Mouse (Mus musculus) MEL (cell line): ENCODE results near the gene Nfyb. TPM values are rescaled to one million over a fixed set of nuclear protein-coding genes. Genes with fewer than 3 reads are reported as not detected.

Source experiments
- DNase-seq: peaks from one replicate; pipeline ENCODE4 v3.0.0; 2011; ENCODE audit warnings: low read depth, low spot score
- H3K27ac ChIP-seq: 2 replicates; pipeline ENCODE4 v1.5.1; 2012; ENCODE audit warnings: low read depth, mild to moderate bottlenecking, control low read depth, low read length, moderate library complexity; ENCODE audit not compliant: control insufficient read depth
- H3K27me3 ChIP-seq, 2 experiments: fragments of 150-350 bp in 1 of 2; sonication (generic) in 1 of 2; 2 replicates each; pipeline ENCODE4 v1.6.1; 2012; ENCODE audit warnings: low read length in 2 of 2, mild to moderate bottlenecking in 2 of 2, improper control_type of control experiment in 1 of 2, moderate library complexity in 1 of 2; ENCODE audit not compliant: insufficient read depth in 2 of 2, control insufficient read depth in 1 of 2
- H3K36me3 ChIP-seq, 2 experiments: 2 replicates each; pipeline ENCODE4 v1.6.1; 2012 to 2014; ENCODE audit warnings: low read length in 2 of 2, improper control_type of control experiment in 1 of 2, inconsistent platforms in 1 of 2, mild to moderate bottlenecking in 1 of 2; ENCODE audit not compliant: insufficient read depth in 2 of 2, control insufficient read depth in 1 of 2
- H3K4me1 ChIP-seq, 2 experiments: fragments of 150-350 bp in 1 of 2; sonication (generic) in 1 of 2; 2 replicates each; pipeline ENCODE4 v1.6.1; 2012; ENCODE audit warnings: low read length in 2 of 2, improper control_type of control experiment in 1 of 2, mild to moderate bottlenecking in 1 of 2; ENCODE audit not compliant: insufficient read depth in 2 of 2, control insufficient read depth in 1 of 2
- H3K4me3 ChIP-seq, 2 experiments: fragments of 150-350 bp in 1 of 2; sonication (generic) in 1 of 2; 2 replicates each; pipeline ENCODE4 v1.5.1; 2012; ENCODE audit warnings: low read depth in 2 of 2, low read length in 2 of 2, mild to moderate bottlenecking in 2 of 2, moderate library complexity in 2 of 2, control low read depth in 1 of 2, improper control_type of control experiment in 1 of 2; ENCODE audit not compliant: control insufficient read depth in 1 of 2, insufficient read depth in 1 of 2
- H3K79me2 ChIP-seq: 2 replicates; pipeline ENCODE4 v1.6.1; 2012; ENCODE audit warnings: mild to moderate bottlenecking, low read length, moderate library complexity; ENCODE audit not compliant: control insufficient read depth, poor library complexity, insufficient read depth
- H3K9ac ChIP-seq: 2 replicates; pipeline ENCODE4 v1.6.1; 2012; ENCODE audit warnings: low read depth, mild to moderate bottlenecking, control low read depth, low read length, moderate library complexity; ENCODE audit not compliant: control insufficient read depth, poor library complexity, severe bottlenecking
- H3K9me3 ChIP-seq: fragments of 150-350 bp; sonication (generic); replicated peaks from 2 replicates; pipeline ENCODE4 v1.6.1; 2012; ENCODE audit warnings: mild to moderate bottlenecking, low read length, improper control_type of control experiment, moderate library complexity; ENCODE audit not compliant: insufficient read depth
- BHLHE40 ChIP-seq: IDR thresholded peaks from 2 replicates; pipeline ENCODE4 v1.6.1; 2012; ENCODE audit warnings: low read depth, mild to moderate bottlenecking, inconsistent platforms, low read length, improper control_type of control experiment, borderline replicate concordance
- CHD1 ChIP-seq: IDR thresholded peaks from 2 replicates; pipeline ENCODE4 v1.6.1; 2012; ENCODE audit warnings: low read depth, mild to moderate bottlenecking, inconsistent platforms, low read length, improper control_type of control experiment
- CHD2 ChIP-seq: IDR thresholded peaks from 2 replicates; pipeline ENCODE4 v1.6.1; 2011; ENCODE audit warnings: low read length, improper control_type of control experiment
- CTCF ChIP-seq, 3 experiments: IDR thresholded peaks in 2 of 3; conservative IDR thresholded peaks in 1 of 3; 2 replicates each; pipeline ENCODE4 v1.5.1; 2011 to 2012; ENCODE audit warnings: low read length in 3 of 3, low read depth in 2 of 3, mild to moderate bottlenecking in 2 of 3, improper control_type of control experiment in 1 of 3, inconsistent platforms in 1 of 3, mixed read lengths in 1 of 3, moderate library complexity in 1 of 3; ENCODE audit not compliant: control insufficient read depth in 1 of 3, insufficient read depth in 1 of 3, poor library complexity in 1 of 3, severe bottlenecking in 1 of 3
- E2F4 ChIP-seq: IDR thresholded peaks from 2 replicates; pipeline ENCODE4 v1.6.1; 2011; ENCODE audit warnings: low read depth, low read length, improper control_type of control experiment, borderline replicate concordance
- ELF1 ChIP-seq: IDR thresholded peaks from 2 replicates; pipeline ENCODE4 v1.6.1; 2014; ENCODE audit warnings: low read depth, mild to moderate bottlenecking, inconsistent platforms, low read length, improper control_type of control experiment, moderate library complexity
- EP300 ChIP-seq, 2 experiments: IDR thresholded peaks; 2 replicates each; pipeline ENCODE4 v1.6.1; 2011; ENCODE audit warnings: improper control_type of control experiment in 2 of 2, low read length in 2 of 2, low read depth in 1 of 2, mild to moderate bottlenecking in 1 of 2
- ETS1 ChIP-seq: IDR thresholded peaks from 2 replicates; pipeline ENCODE4 v1.6.1; 2012; ENCODE audit warnings: low read depth, mild to moderate bottlenecking, inconsistent platforms, low read length, improper control_type of control experiment, moderate library complexity
- GABPA ChIP-seq: IDR thresholded peaks from 2 replicates; pipeline ENCODE4 v1.6.1; 2012; ENCODE audit warnings: low read depth, mild to moderate bottlenecking, inconsistent platforms, low read length, improper control_type of control experiment, moderate library complexity
- GATA1 ChIP-seq: IDR thresholded peaks from 2 replicates; pipeline ENCODE4 v1.6.1; 2011; ENCODE audit warnings: low read depth, low read length, improper control_type of control experiment
- HCFC1 ChIP-seq: IDR thresholded peaks from 2 replicates; pipeline ENCODE4 v1.6.1; 2012; ENCODE audit warnings: low read depth, mild to moderate bottlenecking, inconsistent platforms, low read length, improper control_type of control experiment, moderate library complexity
- JUND ChIP-seq: IDR thresholded peaks from 2 replicates; pipeline ENCODE4 v1.6.1; 2011; ENCODE audit warnings: low read depth, mild to moderate bottlenecking, improper control_type of control experiment, low read length
- KAT2A ChIP-seq: conservative IDR thresholded peaks from 2 replicates; pipeline ENCODE4 v1.6.1; 2012; ENCODE audit warnings: low read depth, low read length, improper control_type of control experiment, inconsistent platforms
- MAFK ChIP-seq: IDR thresholded peaks from 2 replicates; pipeline ENCODE4 v1.6.1; 2011; ENCODE audit warnings: low read depth, mild to moderate bottlenecking, low read length, improper control_type of control experiment, borderline replicate concordance
- MAZ ChIP-seq: IDR thresholded peaks from 2 replicates; pipeline ENCODE4 v1.6.1; 2012; ENCODE audit warnings: low read depth, mild to moderate bottlenecking, inconsistent platforms, low read length, improper control_type of control experiment
- MEF2A ChIP-seq: IDR thresholded peaks from 2 replicates; pipeline ENCODE4 v1.6.1; 2014; ENCODE audit warnings: low read depth, mild to moderate bottlenecking, inconsistent platforms, low read length, improper control_type of control experiment; ENCODE audit not compliant: poor library complexity, insufficient replicate concordance, severe bottlenecking; ENCODE audit errors: extremely low read depth
- MYB ChIP-seq: IDR thresholded peaks from 2 replicates; pipeline ENCODE4 v1.6.1; 2011; ENCODE audit warnings: mild to moderate bottlenecking, low read depth, low read length, improper control_type of control experiment
- MYC ChIP-seq: IDR thresholded peaks from 2 replicates; pipeline ENCODE4 v1.6.1; 2011; ENCODE audit warnings: low read depth, mild to moderate bottlenecking, low read length, improper control_type of control experiment, moderate library complexity
- NELFE ChIP-seq: IDR thresholded peaks from 2 replicates; pipeline ENCODE4 v1.6.1; 2011; ENCODE audit warnings: low read depth, low read length, improper control_type of control experiment
- NRF1 ChIP-seq: IDR thresholded peaks from 2 replicates; pipeline ENCODE4 v1.6.1; 2014; ENCODE audit warnings: low read depth, mild to moderate bottlenecking, inconsistent platforms, low read length, improper control_type of control experiment, moderate library complexity; ENCODE audit not compliant: poor library complexity, insufficient read depth, severe bottlenecking
- POLR2A ChIP-seq, 2 experiments: IDR thresholded peaks; 2 replicates each; pipeline ENCODE4 v1.6.1; 2011 to 2012; ENCODE audit warnings: low read length in 2 of 2, mild to moderate bottlenecking in 2 of 2, control low read depth in 1 of 2, improper control_type of control experiment in 1 of 2, low read depth in 1 of 2, moderate library complexity in 1 of 2; ENCODE audit not compliant: control insufficient read depth in 1 of 2, insufficient read depth in 1 of 2, poor library complexity in 1 of 2
- POLR2AphosphoS2 ChIP-seq: IDR thresholded peaks from 2 replicates; pipeline ENCODE4 v1.6.1; 2011; ENCODE audit warnings: low read length, improper control_type of control experiment
- POLR2AphosphoS5 ChIP-seq: IDR thresholded peaks from 2 replicates; pipeline ENCODE4 v1.6.1; 2012; ENCODE audit warnings: low read depth, borderline replicate concordance, mild to moderate bottlenecking, inconsistent platforms, low read length, moderate library complexity, mixed read lengths
- RCOR1 ChIP-seq: IDR thresholded peaks from 2 replicates; pipeline ENCODE4 v1.6.1; 2012; ENCODE audit warnings: low read depth, mild to moderate bottlenecking, inconsistent platforms, low read length, improper control_type of control experiment
- SIN3A ChIP-seq: IDR thresholded peaks from 2 replicates; pipeline ENCODE4 v1.6.1; 2012; ENCODE audit warnings: low read length, improper control_type of control experiment, inconsistent platforms
- SMC3 ChIP-seq: IDR thresholded peaks from 2 replicates; pipeline ENCODE4 v1.6.1; 2011; ENCODE audit warnings: low read depth, low read length, improper control_type of control experiment
- TAL1 ChIP-seq: IDR thresholded peaks from 2 replicates; pipeline ENCODE4 v1.6.1; 2012; ENCODE audit warnings: mild to moderate bottlenecking, inconsistent platforms, low read length, moderate library complexity, mixed read lengths
- TBP ChIP-seq: IDR thresholded peaks from 2 replicates; pipeline ENCODE4 v1.8.0; 2011; ENCODE audit warnings: low read depth, low read length, improper control_type of control experiment
- TCF12 ChIP-seq: IDR thresholded peaks from 2 replicates; pipeline ENCODE4 v1.6.1; 2014; ENCODE audit warnings: low read depth, mild to moderate bottlenecking, inconsistent platforms, low read length, improper control_type of control experiment, moderate library complexity
- UBTF ChIP-seq: IDR thresholded peaks from 2 replicates; pipeline ENCODE4 v1.6.1; 2012; ENCODE audit warnings: low read depth, mild to moderate bottlenecking, inconsistent platforms, low read length, improper control_type of control experiment, moderate library complexity, borderline replicate concordance; ENCODE audit not compliant: insufficient read depth
- USF1 ChIP-seq: IDR thresholded peaks from 2 replicates; pipeline ENCODE4 v1.6.1; 2014; ENCODE audit warnings: low read depth, mild to moderate bottlenecking, inconsistent platforms, low read length, improper control_type of control experiment, moderate library complexity
- USF2 ChIP-seq, 2 experiments: IDR thresholded peaks; 2 replicates each; pipeline ENCODE4 v1.6.1; 2011 to 2012; ENCODE audit warnings: improper control_type of control experiment in 2 of 2, low read length in 2 of 2, borderline replicate concordance in 1 of 2, inconsistent platforms in 1 of 2, low read depth in 1 of 2, mild to moderate bottlenecking in 1 of 2; ENCODE audit not compliant: insufficient read depth in 1 of 2
- ZC3H11A ChIP-seq: IDR thresholded peaks from 2 replicates; pipeline ENCODE4 v1.6.1; 2012; ENCODE audit warnings: low read depth, mild to moderate bottlenecking, inconsistent platforms, low read length, improper control_type of control experiment
- ZKSCAN1 ChIP-seq: IDR thresholded peaks from 2 replicates; pipeline ENCODE4 v1.6.1; 2012; ENCODE audit warnings: low read depth, mild to moderate bottlenecking, inconsistent platforms, low read length, improper control_type of control experiment, moderate library complexity
- ZMIZ1 ChIP-seq: IDR thresholded peaks from 2 replicates; pipeline ENCODE4 v1.6.1; 2012; ENCODE audit warnings: low read depth, mild to moderate bottlenecking, inconsistent platforms, low read length, improper control_type of control experiment, moderate library complexity
- ZNF384 ChIP-seq: IDR thresholded peaks from 2 replicates; pipeline ENCODE4 v1.6.1; 2012; ENCODE audit warnings: low read depth, mild to moderate bottlenecking, inconsistent platforms, low read length, improper control_type of control experiment
- polyA plus RNA-seq, 2 experiments: library from polyadenylated mRNA; stranded (reverse) in 1 of 2; unstranded in 1 of 2; fragments of >175 nt in 1 of 2; fragments of >200 nt in 1 of 2; gene quantifications; 2 replicates each; pipeline versions ENCODE4 v1.2.1 to v1.2.4; 2012; ENCODE audit warnings: low replicate concordance in 2 of 2, low read depth in 1 of 2; ENCODE audit not compliant: insufficient read length in 2 of 2, insufficient read depth in 1 of 2, missing spikeins in 1 of 2
- total RNA-seq: library from RNA; depleted of rRNA; stranded (reverse); fragments of 300-350 nt; gene quantifications from 2 replicates; pipeline ENCODE4 v1.2.3, GENCODE M21; 2012

Nfyb gene
- total and polyA plus RNA-seq, 3 experiments, result 32.6 to 38.3 TPM; not detected in 1

- Histone ChIP-seq H3K9me3 (no peaks in the 10 kb centered on the region), H3K36me3 (peaks cover 0 to 12% of the 10 kb centered on the region in 2 experiments; a peak in 2 of 4 replicates), H3K4me1 (peaks cover 4 to 22% of the 10 kb centered on the region in 2 experiments), H3K79me2 (no peaks in the 10 kb centered on the region), H3K27me3 (no peaks in the 10 kb centered on the region), H3K27ac (peak overlapping the region; percentile 70), H3K4me3 (peak overlapping the region in 1 of 2 experiments; percentile 53; a peak in 2 of 4 replicates), H3K9ac (peak overlapping the region; percentile 41; the same call in 1 of the 2 replicates)
- peak; percentile 72 for DNase-seq
- TF ChIP-seq GATA1 (no peak), EP300 (IDR thresholded peaks at IDR 0.05; ENCODE audit: low read depth in 1 of 2, low read length in 2 of 2) (peak in 1 of 2 experiments; percentile 31; a peak in 1 of 4 replicates), BHLHE40 (no peak), ZKSCAN1 (no peak), TAL1 (no peak), POLR2A (IDR thresholded peaks at IDR 0.05; ENCODE audit: control insufficient read depth in 1 of 2, insufficient read depth in 1 of 2, low read depth in 1 of 2, low read length in 2 of 2, poor library complexity in 1 of 2) (no peak), ZC3H11A (no peak), CHD1 (no peak), NRF1 (no peak), TBP (0 out of 2 replicates have a peak, but pooled peaks have one; percentile 21), CHD2 (no peak), USF1 (0 out of 2 replicates have a peak, but pooled peaks have one; percentile 14), KAT2A (no peak; the same call in 1 of the 2 replicates), HCFC1 (peak; percentile 52; the same call in 1 of the 2 replicates), ETS1 (peak; percentile 57; the same call in 1 of the 2 replicates), TCF12 (no peak), SMC3 (no peak), GABPA (no peak), ZMIZ1 (no peak), RCOR1 (no peak), CTCF (IDR thresholded peaks at IDR 0.05 in 2 of 3, conservative IDR thresholded peaks at IDR 0.05 in 1 of 3; ENCODE audit: control insufficient read depth in 1 of 3, insufficient read depth in 1 of 3, low read depth in 2 of 3, low read length in 3 of 3, poor library complexity in 1 of 3, severe bottlenecking in 1 of 3) (no peak), E2F4 (no peak), MEF2A (no peak), MAZ (0 out of 2 replicates have a peak, but pooled peaks have one; percentile 18), ELF1 (0 out of 2 replicates have a peak, but pooled peaks have one; percentile 16), JUND (no peak), MYB (no peak), NELFE (0 out of 2 replicates have a peak, but pooled peaks have one; percentile 27), POLR2AphosphoS5 (no peak), POLR2AphosphoS2 (no peak), USF2 (IDR thresholded peaks at IDR 0.05; ENCODE audit: borderline replicate concordance in 1 of 2, insufficient read depth in 1 of 2, low read depth in 1 of 2, low read length in 2 of 2) (no peak), UBTF (no peak), SIN3A (no peak; the same call in 1 of the 2 replicates), MAFK (0 out of 2 replicates have a peak, but pooled peaks have one; percentile 36), ZNF384 (no peak), MYC (no peak)
Observed at GRCm38 (mm10) chr10:82807238-82807637, 43.3 kb upstream of the Nfyb start.
